ENCODE assay signal across 8 mouse cellular contexts in the genomic region with DNA sequence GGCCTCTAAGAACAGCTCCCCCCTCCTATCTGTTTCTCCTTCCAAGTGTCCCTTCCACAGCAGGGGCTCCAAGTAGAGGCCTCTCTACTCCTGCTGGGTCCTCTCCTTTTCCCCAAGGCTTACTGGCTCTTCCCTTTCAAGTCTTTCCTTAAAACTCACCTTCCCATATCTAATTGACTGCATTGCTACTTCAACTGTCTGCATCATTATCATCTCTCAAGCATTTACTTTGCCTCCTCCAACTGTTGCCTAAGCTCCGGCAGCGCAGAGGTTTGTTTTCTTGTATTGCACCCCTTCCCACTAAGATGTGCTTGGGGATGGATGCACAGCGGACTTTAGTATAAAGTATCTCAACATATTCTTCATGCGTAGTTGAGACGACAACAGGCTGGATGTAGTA. TPM values are rescaled to one million over a fixed set of nuclear protein-coding genes. Genes with fewer than 3 reads are reported as not detected.
DNase-seq lines count a peak whose midpoint lies in the region; ATAC-seq and TF ChIP-seq lines count a peak whose summit lies in the region.

No protein-coding gene starts in this region.

- no peaks in the 10 kb centered on the region for H3K27me3 ChIP-seq in embryonic facial prominence, embryonic 12.5 days
- H3K27me3 ChIP-seq in intestine, embryonic 15.5 days (replicated peaks): no peaks in the 10 kb centered on the region
- H3K27me3 ChIP-seq in neural tube, embryonic 13.5 days: no peaks in the 10 kb centered on the region

- peaks cover 5% of the 10 kb centered on the region for H3K4me1 ChIP-seq in lung, adult 2 months (ENCODE audit: control insufficient read depth, insufficient read depth, low read length)
- H3K4me1 ChIP-seq in embryonic facial prominence, embryonic 12.5 days: peaks cover 18% of the 10 kb centered on the region
- H3K4me1 ChIP-seq in intestine, embryonic 15.5 days (replicated peaks): peaks cover 18% of the 10 kb centered on the region
- peaks cover 30% of the 10 kb centered on the region for H3K4me1 ChIP-seq in neural tube, embryonic 13.5 days (replicated peaks)

- peaks cover 43% of the 10 kb centered on the region for H3K36me3 ChIP-seq in embryonic facial prominence, embryonic 12.5 days
- peaks cover 23% of the 10 kb centered on the region for H3K36me3 ChIP-seq in intestine, embryonic 15.5 days
- peaks cover 40% of the 10 kb centered on the region for H3K36me3 ChIP-seq in neural tube, embryonic 13.5 days

- peak overlapping the region; percentile 29 for H3K4me3 ChIP-seq in lung, adult 2 months (replicated peaks; ENCODE audit: extremely low read depth, low read depth, low read length)
- H3K4me3 ChIP-seq in embryonic facial prominence, embryonic 12.5 days: peak overlapping the region; percentile 61
- H3K4me3 ChIP-seq in intestine, embryonic 15.5 days (replicated peaks): peak overlapping the region; percentile 55
- H3K4me3 ChIP-seq in neural tube, embryonic 13.5 days: peak overlapping the region; percentile 72

- TF ChIP-seq CTCF in lung, adult 2 months (IDR thresholded peaks at IDR 0.05; ENCODE audit: insufficient read depth, low read length): no peak

- H3K9ac ChIP-seq in embryonic facial prominence, embryonic 12.5 days: peak overlapping the region; percentile 71
- peak overlapping the region; percentile 66 for H3K9ac ChIP-seq in intestine, embryonic 15.5 days
- peak overlapping the region; percentile 72 for H3K9ac ChIP-seq in neural tube, embryonic 13.5 days

- H3K27ac ChIP-seq in embryonic facial prominence, embryonic 12.5 days: no peak overlapping the region
- H3K27ac ChIP-seq in intestine, embryonic 15.5 days: no peak overlapping the region
- H3K27ac ChIP-seq in neural tube, embryonic 13.5 days (replicated peaks): no peak overlapping the region

- WGBS in lung, adult 2 months: 2% methylated on average over 5 of the region's 5 CpGs
- 5% methylated on average over 5 of the region's 5 CpGs for WGBS in embryonic facial prominence, embryonic 12.5 days
- WGBS in intestine, embryonic 15.5 days: 1% methylated on average over 5 of the region's 5 CpGs
- WGBS in neural tube, embryonic 13.5 days: 9% methylated on average over 5 of the region's 5 CpGs

- DNase-seq in lung, adult 2 months: no peak
- DNase-seq in lung, postnatal 36 days: no peak
- no peak for DNase-seq in gastrocnemius, adult 8-10 months (ENCODE audit: low spot score in 2 of 2)
- no peak for DNase-seq in frontal cortex, postnatal 14 days (ENCODE audit: low spot score in 2 of 2)

- ATAC-seq in embryonic facial prominence, embryonic 12.5 days (ENCODE audit: insufficient number of reproducible peaks, insufficient read depth, low FRiP score, low TSS enrichment): no peak
- no peak for ATAC-seq in intestine, embryonic 15.5 days
- no peak for ATAC-seq in neural tube, embryonic 13.5 days (ENCODE audit: low read depth)
- ATAC-seq in activated CD4-positive, CD25-positive, alpha-beta regulatory T cell, adult 4 months: no peak

- H3K9me3 ChIP-seq in embryonic facial prominence, embryonic 12.5 days: no peaks in the 10 kb centered on the region
- H3K9me3 ChIP-seq in intestine, embryonic 15.5 days: no peaks in the 10 kb centered on the region
- no peaks in the 10 kb centered on the region for H3K9me3 ChIP-seq in neural tube, embryonic 13.5 days

- H3K4me2 ChIP-seq in embryonic facial prominence, embryonic 12.5 days (replicated peaks): peak overlapping the region; percentile 60
- peak overlapping the region; percentile 79 for H3K4me2 ChIP-seq in intestine, embryonic 15.5 days (replicated peaks)
- peak overlapping the region; percentile 68 for H3K4me2 ChIP-seq in neural tube, embryonic 13.5 days

- TF ChIP-seq POLR2A in lung, adult 2 months (IDR thresholded peaks at IDR 0.05; ENCODE audit: borderline replicate concordance, extremely low read depth, low read depth, low read length): no peak

RNA-seq across cellular contexts. Expression of a gene that starts 0.7 kb away (rescaled TPM):
- polyA plus RNA-seq in lung, adult 2 months (2012; rRNA removed): 80.3 and 102 TPM in 2 replicates
- 122 and 127 TPM in 2 replicates for polyA plus RNA-seq in embryonic facial prominence, embryonic 12.5 days (2016; fragmentation: Nextera tagmentation; extraction: Ambion mirVana)
- polyA plus RNA-seq in intestine, embryonic 15.5 days (2015; fragmentation: Nextera tagmentation; extraction: Ambion mirVana): 137 TPM in 2 replicates
- polyA plus RNA-seq in neural tube, embryonic 13.5 days (2015; fragmentation: Nextera tagmentation; extraction: Ambion mirVana): 52.2 and 59.0 TPM in 2 replicates
- 10 to 100 TPM; 20.6 to 26.9 TPM for polyA plus RNA-seq in activated CD4-positive, CD25-positive, alpha-beta regulatory T cell, adult 4 months (2017; shearing (Covaris generic))
- 10 to 100 TPM; 44.6 to 47.3 (median 47.0) TPM for total RNA-seq in gastrocnemius, adult 8-10 months (2022)

RNA-seq across cellular contexts. Expression of a gene that starts 15.7 kb away (rescaled TPM):
- polyA plus RNA-seq in lung, adult 2 months (2012; rRNA removed): 79.4 and 84.8 TPM in 2 replicates
- 28.5 and 29.1 TPM in 2 replicates for polyA plus RNA-seq in embryonic facial prominence, embryonic 12.5 days (2016; fragmentation: Nextera tagmentation; extraction: Ambion mirVana)
- polyA plus RNA-seq in intestine, embryonic 15.5 days (2015; fragmentation: Nextera tagmentation; extraction: Ambion mirVana): 36.4 and 38.4 TPM in 2 replicates
- polyA plus RNA-seq in neural tube, embryonic 13.5 days (2015; fragmentation: Nextera tagmentation; extraction: Ambion mirVana): 23.6 and 24.7 TPM in 2 replicates
- polyA plus RNA-seq in activated CD4-positive, CD25-positive, alpha-beta regulatory T cell, adult 4 months (2017; shearing (Covaris generic)): under 1 TPM in 1 of 2 experiments, not detected in 1; 0.56 TPM
- 10 to 100 TPM; 50.7 to 96.4 (median 75.2) TPM for total RNA-seq in gastrocnemius, adult 8-10 months (2022)

RNA-seq across cellular contexts. Expression of a gene that starts 21.2 kb away (rescaled TPM):
- polyA plus RNA-seq in lung, adult 2 months (2012; rRNA removed): 185 and 203 TPM in 2 replicates
- polyA plus RNA-seq in embryonic facial prominence, embryonic 12.5 days (2016; fragmentation: Nextera tagmentation; extraction: Ambion mirVana): 2.0 and 3.2 TPM in 2 replicates
- 68.3 and 73.5 TPM in 2 replicates for polyA plus RNA-seq in intestine, embryonic 15.5 days (2015; fragmentation: Nextera tagmentation; extraction: Ambion mirVana)
- polyA plus RNA-seq in neural tube, embryonic 13.5 days (2015; fragmentation: Nextera tagmentation; extraction: Ambion mirVana): 1.7 and 3.5 TPM in 2 replicates
- not detected for polyA plus RNA-seq in activated CD4-positive, CD25-positive, alpha-beta regulatory T cell, adult 4 months (2017; shearing (Covaris generic))
- not detected for total RNA-seq in gastrocnemius, adult 8-10 months (2022)

RNA-seq across cellular contexts. Expression of a gene that starts 39.6 kb away (rescaled TPM):
- polyA plus RNA-seq in lung, adult 2 months (2012; rRNA removed): 28.1 and 34.2 TPM in 2 replicates
- polyA plus RNA-seq in embryonic facial prominence, embryonic 12.5 days (2016; fragmentation: Nextera tagmentation; extraction: Ambion mirVana): 9.9 and 10.2 TPM in 2 replicates
- 11.4 TPM in 2 replicates for polyA plus RNA-seq in intestine, embryonic 15.5 days (2015; fragmentation: Nextera tagmentation; extraction: Ambion mirVana)
- polyA plus RNA-seq in neural tube, embryonic 13.5 days (2015; fragmentation: Nextera tagmentation; extraction: Ambion mirVana): 5.0 and 5.4 TPM in 2 replicates
- 10 to 100 TPM; 20.6 to 22.5 TPM for polyA plus RNA-seq in activated CD4-positive, CD25-positive, alpha-beta regulatory T cell, adult 4 months (2017; shearing (Covaris generic))
- 1 to 10 TPM; 1.6 to 2.5 (median 2.0) TPM for total RNA-seq in gastrocnemius, adult 8-10 months (2022)

Comparison
In these comparisons a context has a peak if more than half of its experiments do, and no peak if none do; other contexts are left out.
1. RNA of a gene that starts 15.7 kb away (polyA plus RNA-seq): 79.4 to 84.8 TPM in lung, adult 2 months, 36.4 to 38.4 TPM in intestine, embryonic 15.5 days, 28.5 to 29.1 TPM in embryonic facial prominence, embryonic 12.5 days and 23.6 to 24.7 TPM in neural tube, embryonic 13.5 days; 0.56 TPM in activated CD4-positive, CD25-positive, alpha-beta regulatory T cell, adult 4 months; every median in the first group is over 10 times any median in the second.
2. RNA of a gene that starts 21.2 kb away (polyA plus RNA-seq): 185 to 203 TPM in lung, adult 2 months and 68.3 to 73.5 TPM in intestine, embryonic 15.5 days; 1.7 to 3.5 TPM in neural tube, embryonic 13.5 days, 2.0 to 3.2 TPM in embryonic facial prominence, embryonic 12.5 days and not detected in activated CD4-positive, CD25-positive, alpha-beta regulatory T cell, adult 4 months; every median in the first group is over 10 times any median in the second.
3. Peak in every context shown above with its lines, with median percentiles within 50 percentile points of each other: H3K4me3 ChIP-seq, H3K4me2 ChIP-seq and H3K9ac ChIP-seq.